Mouse (Mus musculus): ENCODE results near the gene Setd3. TPM values are rescaled to one million over a fixed set of nuclear protein-coding genes. Genes with fewer than 3 reads are reported as not detected.

Setd3 gene
- 88.0 and 95.0 TPM in 2 replicates for polyA plus RNA-seq (2015; fragmentation: Nextera tagmentation; extraction: Ambion mirVana)

DNA sequence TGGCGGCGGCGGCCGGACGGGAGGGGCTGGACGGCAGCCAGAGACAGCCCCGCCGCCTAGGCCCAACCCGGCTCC is at the start of gene Setd3:
Gene Setd3, minus strand, starts transcription at position 69 of the 75 bp plus-strand sequence.
- peak within 1 kb of the TSS; percentile 86 for H3K9ac ChIP-seq
- peaks cover 34% of the 10 kb centered on the region for H3K4me1 ChIP-seq
- 0% methylated on average over 9 of the region's 9 CpGs for WGBS
- H3K4me3 ChIP-seq = peak within 1 kb of the TSS; percentile 99
- peak within 1 kb of the TSS; percentile 87 for H3K4me2 ChIP-seq
- no peak for ATAC-seq (replicated peaks)
- H3K27ac ChIP-seq = peak within 1 kb of the TSS; percentile 82
- no peaks in the 10 kb centered on the region for H3K9me3 ChIP-seq
- no peaks in the 10 kb centered on the region for H3K27me3 ChIP-seq (replicated peaks)
- no peaks in the 10 kb centered on the region; the same call in 1 of the 2 replicates for H3K36me3 ChIP-seq (replicated peaks)

DNA sequence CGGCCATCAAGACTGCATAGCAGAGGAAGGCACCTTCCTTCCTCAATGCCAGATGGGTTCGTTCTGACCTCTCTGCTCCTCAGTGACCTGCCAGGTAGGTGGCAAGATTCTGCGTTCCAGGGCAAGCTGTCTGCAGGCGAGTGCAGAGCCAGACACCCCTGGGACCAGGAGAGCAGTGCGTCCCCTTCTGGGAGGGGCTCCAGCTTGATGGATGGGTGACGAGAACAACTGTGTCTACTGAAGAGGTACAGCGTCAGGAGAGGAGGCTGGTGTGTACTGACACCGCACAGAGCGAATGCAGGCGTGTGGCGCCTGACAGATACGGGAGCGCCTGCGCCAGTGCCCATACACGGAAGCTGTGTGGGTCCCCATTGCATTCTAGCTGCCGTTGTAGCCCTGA is 48.4 kb upstream of the Setd3 start:
- WGBS = 82% methylated on average over 16 of the region's 16 CpGs
- H3K9me3 ChIP-seq = no peaks in the 10 kb centered on the region
- no peaks in the 10 kb centered on the region for H3K36me3 ChIP-seq (replicated peaks)
- no peak for ATAC-seq (replicated peaks)
- no peak overlapping the region for H3K9ac ChIP-seq
- H3K4me2 ChIP-seq = no peak overlapping the region
- H3K4me1 ChIP-seq = peaks cover 55% of the 10 kb centered on the region
- H3K27me3 ChIP-seq (replicated peaks) = no peaks in the 10 kb centered on the region
- H3K4me3 ChIP-seq = no peak overlapping the region
- no peak overlapping the region for H3K27ac ChIP-seq

DNA sequence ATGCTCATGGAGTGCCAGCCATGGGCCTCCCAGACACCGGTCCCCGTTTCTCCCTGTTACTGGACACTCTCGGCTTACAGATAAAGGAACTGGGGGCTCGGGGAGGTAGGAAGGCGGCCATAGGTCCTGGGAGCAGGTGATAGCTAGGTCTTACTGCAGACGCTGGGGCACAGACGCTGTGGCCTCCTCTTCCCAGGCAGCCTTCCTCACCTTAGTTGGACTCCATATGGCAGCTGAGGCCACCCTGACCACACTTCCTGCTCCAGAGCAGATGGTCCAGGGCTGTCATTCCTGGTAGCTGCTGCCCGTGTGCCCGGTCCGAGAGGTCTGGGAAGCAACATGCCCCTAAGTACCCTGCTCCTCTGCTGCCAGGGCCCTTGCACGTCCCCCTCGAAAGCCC is 47.8 kb upstream of the Setd3 start:
- WGBS = 87% methylated on average over 12 of the region's 12 CpGs
- no peaks in the 10 kb centered on the region for H3K9me3 ChIP-seq
- no peak overlapping the region for H3K27ac ChIP-seq
- no peak for ATAC-seq (replicated peaks)
- no peak overlapping the region for H3K4me2 ChIP-seq
- peaks cover 52% of the 10 kb centered on the region for H3K4me1 ChIP-seq
- H3K9ac ChIP-seq = no peak overlapping the region
- H3K36me3 ChIP-seq (replicated peaks) = no peaks in the 10 kb centered on the region
- no peaks in the 10 kb centered on the region for H3K27me3 ChIP-seq (replicated peaks)
- H3K4me3 ChIP-seq = no peak overlapping the region

GRCm38 (mm10) chr12:108226216-108226615 is 47.1 kb upstream of the Setd3 start:
- H3K4me1 ChIP-seq = peaks cover 52% of the 10 kb centered on the region
- no peaks in the 10 kb centered on the region for H3K27me3 ChIP-seq (replicated peaks)
- H3K4me3 ChIP-seq = no peak overlapping the region
- no peak overlapping the region for H3K9ac ChIP-seq
- no peak overlapping the region for H3K4me2 ChIP-seq
- no peaks in the 10 kb centered on the region for H3K36me3 ChIP-seq (replicated peaks)
- ATAC-seq (replicated peaks) = no peak
- WGBS = 73% methylated on average over 13 of the region's 13 CpGs
- H3K27ac ChIP-seq = no peak overlapping the region
- H3K9me3 ChIP-seq = no peaks in the 10 kb centered on the region

GRCm38 (mm10) chr12:108225781-108226180 is 46.7 kb upstream of the Setd3 start:
- no peak overlapping the region for H3K4me2 ChIP-seq
- H3K4me1 ChIP-seq = peaks cover 52% of the 10 kb centered on the region
- H3K4me3 ChIP-seq = no peak overlapping the region
- ATAC-seq (replicated peaks) = no peak
- no peaks in the 10 kb centered on the region for H3K36me3 ChIP-seq (replicated peaks)
- no peak overlapping the region for H3K27ac ChIP-seq
- 61% methylated on average over 7 of the region's 7 CpGs for WGBS
- no peaks in the 10 kb centered on the region for H3K9me3 ChIP-seq
- no peaks in the 10 kb centered on the region for H3K27me3 ChIP-seq (replicated peaks)
- H3K9ac ChIP-seq = no peak overlapping the region

DNA sequence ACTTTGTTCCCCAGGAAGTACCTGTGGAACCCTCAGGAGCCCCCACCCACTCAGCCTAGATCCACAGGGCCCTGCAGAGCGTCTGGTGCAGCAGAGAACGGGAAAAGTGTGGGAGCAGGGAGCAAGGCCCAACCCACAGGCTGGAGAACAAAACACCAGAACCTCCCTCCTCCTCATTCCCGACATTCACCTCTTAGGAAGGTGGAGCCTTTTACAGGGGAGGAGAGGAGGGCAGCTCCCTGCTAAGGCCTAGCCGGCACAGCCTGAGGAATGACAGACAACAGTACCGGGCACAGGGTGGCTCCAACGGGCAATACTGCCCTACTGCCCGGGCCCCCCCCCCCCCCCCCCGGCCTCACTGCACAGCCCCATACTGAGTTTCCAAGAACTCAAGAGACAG is 44.2 kb upstream of the Setd3 start:
- H3K36me3 ChIP-seq (replicated peaks) = no peaks in the 10 kb centered on the region
- H3K9me3 ChIP-seq = no peaks in the 10 kb centered on the region
- no peak for ATAC-seq (replicated peaks)
- H3K27ac ChIP-seq = no peak overlapping the region
- H3K27me3 ChIP-seq (replicated peaks) = no peaks in the 10 kb centered on the region
- WGBS = 57% methylated on average over 8 of the region's 8 CpGs
- no peak overlapping the region for H3K4me3 ChIP-seq
- H3K9ac ChIP-seq = no peak overlapping the region
- peaks cover 76% of the 10 kb centered on the region for H3K4me1 ChIP-seq
- H3K4me2 ChIP-seq = no peak overlapping the region

GRCm38 (mm10) chr12:108221712-108222111 is 42.6 kb upstream of the Setd3 start:
- H3K4me2 ChIP-seq = no peak overlapping the region
- no peaks in the 10 kb centered on the region for H3K27me3 ChIP-seq (replicated peaks)
- peaks cover 76% of the 10 kb centered on the region for H3K4me1 ChIP-seq
- H3K9ac ChIP-seq = no peak overlapping the region
- H3K27ac ChIP-seq = peak overlapping the region; percentile 75; the same call in 1 of the 2 replicates
- H3K4me3 ChIP-seq = no peak overlapping the region
- no peak for ATAC-seq (replicated peaks)
- no peaks in the 10 kb centered on the region for H3K9me3 ChIP-seq
- no peaks in the 10 kb centered on the region for H3K36me3 ChIP-seq (replicated peaks)
- WGBS = 91% methylated on average over 7 of the region's 7 CpGs

DNA sequence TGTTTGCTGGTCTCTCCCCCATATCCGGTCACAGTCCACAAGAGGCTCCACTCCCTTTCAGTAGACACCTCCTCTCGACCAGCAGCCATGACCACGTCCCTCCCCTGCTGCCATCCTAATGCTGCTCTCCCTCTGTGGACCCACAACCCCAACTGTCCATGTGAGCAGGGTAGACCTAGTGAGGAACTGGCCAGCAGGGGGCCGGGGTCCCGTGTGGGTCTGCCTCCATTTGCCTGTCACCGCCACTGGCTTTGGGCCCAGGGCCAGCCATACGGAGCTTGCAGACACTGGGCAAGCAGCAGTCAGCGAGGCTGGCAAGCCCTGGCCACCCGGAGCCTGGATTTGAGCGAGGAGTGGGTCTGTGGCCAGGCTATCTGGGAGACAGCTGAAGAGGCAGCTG is 42.1 kb upstream of the Setd3 start:
- Histone ChIP-seq H3K27me3 (replicated peaks) (no peaks in the 10 kb centered on the region), H3K27ac (peak overlapping the region; percentile 75), H3K9ac (no peak overlapping the region), H3K9me3 (no peaks in the 10 kb centered on the region), H3K4me3 (no peak overlapping the region), H3K36me3 (replicated peaks) (no peaks in the 10 kb centered on the region), H3K4me2 (no peak overlapping the region), H3K4me1 (peaks cover 77% of the 10 kb centered on the region)
- no peak for ATAC-seq (replicated peaks)
- 46% methylated on average over 10 of the region's 10 CpGs for WGBS

DNA sequence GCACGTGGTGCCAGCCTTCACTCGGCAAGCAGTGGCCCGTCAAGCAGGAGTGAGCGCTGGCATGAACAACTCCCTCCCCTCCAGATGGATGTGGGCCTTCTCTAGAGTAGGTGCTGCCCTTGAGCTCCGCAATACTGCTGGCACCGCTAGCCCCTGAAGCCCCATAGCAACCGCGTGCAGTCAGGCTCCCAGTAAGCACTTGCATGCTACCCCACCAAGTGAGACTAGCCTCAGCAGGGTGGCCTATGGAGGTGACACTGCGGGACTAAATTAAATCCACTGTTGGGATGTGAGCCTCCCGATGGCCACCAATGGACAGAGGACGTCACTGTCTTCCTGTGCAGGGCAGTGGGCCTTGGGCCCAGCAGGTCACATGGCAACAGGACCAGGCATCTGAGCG is 41.5 kb upstream of the Setd3 start:
- H3K9me3 ChIP-seq = no peaks in the 10 kb centered on the region
- 51% methylated on average over 12 of the region's 12 CpGs for WGBS
- no peaks in the 10 kb centered on the region for H3K27me3 ChIP-seq (replicated peaks)
- ATAC-seq (replicated peaks) = peak; percentile 24; the same call in 1 of the 2 replicates
- no peak overlapping the region for H3K9ac ChIP-seq
- H3K4me2 ChIP-seq = no peak overlapping the region
- H3K36me3 ChIP-seq (replicated peaks) = no peaks in the 10 kb centered on the region
- H3K27ac ChIP-seq = peak overlapping the region; percentile 75
- H3K4me3 ChIP-seq = no peak overlapping the region
- H3K4me1 ChIP-seq = peaks cover 73% of the 10 kb centered on the region

DNA sequence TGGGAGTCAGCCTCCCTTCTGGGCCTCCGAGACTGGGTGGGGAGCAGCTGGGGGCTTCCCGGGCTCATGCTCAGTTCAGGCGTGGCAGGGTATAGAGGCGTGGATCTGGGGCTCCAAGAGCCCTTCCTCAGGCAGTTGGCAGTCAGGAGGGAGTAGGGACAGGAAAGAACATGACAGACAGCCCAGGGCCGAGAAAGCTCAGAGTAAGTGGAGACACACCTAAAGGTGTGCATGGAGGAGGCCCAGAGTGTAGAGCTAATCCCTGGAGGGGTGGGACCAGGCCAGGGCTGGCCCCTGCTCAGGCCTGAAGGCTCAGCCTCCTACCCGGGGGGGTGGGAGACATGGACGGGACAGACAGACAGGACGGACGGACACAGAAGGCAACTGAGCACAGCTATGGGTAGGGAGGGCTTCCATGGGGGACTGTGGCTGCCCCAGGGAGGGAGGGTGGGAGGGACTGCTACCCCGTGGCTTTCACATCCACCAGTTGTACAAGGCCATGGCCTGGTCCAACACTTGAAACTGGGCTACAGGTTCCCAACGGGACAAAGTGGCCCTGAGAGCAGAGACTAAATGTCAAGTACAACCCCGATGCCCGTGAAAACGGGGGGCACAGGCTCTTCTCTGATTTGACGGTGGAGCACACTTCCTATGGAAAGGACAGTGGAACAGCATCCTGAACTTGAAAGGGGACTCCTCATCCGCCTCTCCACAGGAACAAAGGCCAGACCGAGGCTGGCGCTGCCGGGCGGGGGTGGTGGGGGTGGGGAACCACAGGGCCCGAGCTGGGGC is 40.9 kb upstream of the Setd3 start:
- 67% methylated on average over 21 of the region's 21 CpGs for WGBS
- Histone ChIP-seq H3K9me3 (no peaks in the 10 kb centered on the region), H3K4me3 (no peak overlapping the region), H3K36me3 (replicated peaks) (no peaks in the 10 kb centered on the region), H3K4me1 (peaks cover 69% of the 10 kb centered on the region), H3K27ac (peak overlapping the region; percentile 75), H3K27me3 (replicated peaks) (no peaks in the 10 kb centered on the region), H3K4me2 (no peak overlapping the region), H3K9ac (peak overlapping the region; percentile 23)
- no peak for ATAC-seq (replicated peaks)

DNA sequence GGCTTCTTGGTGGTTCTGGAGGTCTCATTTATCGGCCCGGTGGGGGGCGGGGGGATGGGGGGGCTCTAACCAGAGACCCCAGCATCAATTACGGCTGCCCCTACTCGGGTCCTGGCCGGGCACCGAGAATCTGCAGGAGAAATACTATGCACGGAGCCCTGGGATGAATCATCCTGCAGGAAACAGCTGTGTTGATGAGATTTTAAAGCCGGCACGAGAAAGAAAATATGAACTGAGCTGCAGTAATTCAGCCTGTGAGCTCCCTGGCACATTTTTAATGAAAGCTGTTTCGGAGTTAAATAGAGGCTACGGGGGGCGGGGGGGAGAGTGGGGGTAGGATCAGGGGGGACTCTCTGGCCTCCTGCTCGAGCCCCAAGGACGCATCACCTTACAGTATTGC is 40.0 kb upstream of the Setd3 start:
- Histone ChIP-seq H3K4me2 (no peak overlapping the region), H3K27me3 (replicated peaks) (no peaks in the 10 kb centered on the region), H3K9me3 (no peaks in the 10 kb centered on the region), H3K36me3 (replicated peaks) (no peaks in the 10 kb centered on the region), H3K4me1 (peaks cover 67% of the 10 kb centered on the region), H3K27ac (peak overlapping the region; percentile 75), H3K4me3 (no peak overlapping the region), H3K9ac (peak overlapping the region; percentile 23)
- 40% methylated on average over 15 of the region's 15 CpGs for WGBS
- no peak for ATAC-seq (replicated peaks)

- Histone ChIP-seq H3K4me2 (no peak overlapping the region), H3K36me3 (replicated peaks) (no peaks in the 10 kb centered on the region), H3K27me3 (replicated peaks) (no peaks in the 10 kb centered on the region), H3K4me3 (no peak overlapping the region), H3K9ac (no peak overlapping the region), H3K4me1 (peaks cover 75% of the 10 kb centered on the region), H3K27ac (no peak overlapping the region), H3K9me3 (no peaks in the 10 kb centered on the region)
- no peak for ATAC-seq (replicated peaks)
- 62% methylated on average over 5 of the region's 5 CpGs for WGBS
Observed at GRCm38 (mm10) chr12:108217572-108217971, 38.5 kb upstream of the Setd3 start.

GRCm38 (mm10) chr12:108216611-108217370 is 37.7 kb upstream of the Setd3 start:
- 53% methylated on average over 11 of the region's 11 CpGs for WGBS
- H3K4me1 ChIP-seq = peaks cover 80% of the 10 kb centered on the region

More at GRCm38 (mm10) chr12:108216611-108217370, 37.7 kb upstream of the Setd3 start:
- Histone ChIP-seq H3K27me3 (replicated peaks) (no peaks in the 10 kb centered on the region), H3K27ac (peak overlapping the region; percentile 58), H3K36me3 (replicated peaks) (no peaks in the 10 kb centered on the region), H3K9me3 (no peaks in the 10 kb centered on the region), H3K4me2 (no peak overlapping the region), H3K9ac (no peak overlapping the region), H3K4me3 (no peak overlapping the region)
- no peak for ATAC-seq (replicated peaks)

Measured in midbrain, embryonic 15.5 days (tissue).